Mouse (Mus musculus): ENCODE measurements around the gene Pet117.

DNA sequence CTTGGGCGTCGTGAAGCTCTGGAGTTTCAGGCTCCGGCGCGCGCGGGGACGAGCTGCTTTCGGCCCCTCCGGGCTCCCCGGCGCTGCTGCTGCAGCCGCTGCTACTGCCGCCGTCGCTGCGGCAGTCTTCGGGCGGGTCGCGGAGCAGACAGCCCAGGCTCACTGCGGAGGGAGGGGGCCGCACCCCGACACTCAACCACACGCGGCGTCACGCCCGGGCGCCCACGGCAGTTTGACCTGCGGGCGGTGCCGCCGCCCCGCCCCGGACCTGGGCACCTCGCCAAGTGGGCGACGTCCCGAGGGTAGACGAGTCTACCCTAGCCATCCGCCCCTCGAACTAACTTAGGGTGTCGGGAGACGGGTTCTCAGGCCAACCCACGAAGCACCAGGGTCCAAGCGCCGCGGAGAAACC is 37.8 kb upstream of the Pet117 start:
- TF ChIP-seq CTCF (IDR thresholded peaks at IDR 0.05), result no peak
- TF ChIP-seq EP300 (IDR thresholded peaks at IDR 0.05), result no peak
